Mouse (Mus musculus): ENCODE data around the gene E2f4. TPM values are rescaled to one million over a fixed set of nuclear protein-coding genes. Genes with fewer than 3 reads are reported as not detected.
A peak's percentile ranks its signal among the peaks of the same experiment; 100 is the strongest.

The E2f4 gene
- total RNA-seq, 2 experiments from 2014 or later = 36.4 to 39.3 TPM

GRCm38 (mm10) chr8:105260371-105261099, 36.9 kb upstream of the E2f4 start:
- intact Hi-C loops (cut with DNase I) = no loop called here
- Histone ChIP-seq H3K4me3 (no peak overlapping the region), H3K27ac (no peak overlapping the region)
- DNase-seq (ENCODE audit: extremely low spot score in 1 of 2, low spot score in 2 of 2) = no peak
- no peak for TF ChIP-seq CTCF (IDR thresholded peaks at IDR 0.05)

GRCm38 (mm10) chr8:105261326-105261980, 36.0 kb upstream of the E2f4 start:
- no peak for TF ChIP-seq CTCF (IDR thresholded peaks at IDR 0.05)
- intact Hi-C loops (cut with DNase I) = no loop called here
- DNase-seq (ENCODE audit: extremely low spot score in 1 of 2, low spot score in 2 of 2) = no peak
- no peak overlapping the region for H3K4me3 ChIP-seq
- no peak overlapping the region for H3K27ac ChIP-seq

- Histone ChIP-seq H3K27ac (no peak overlapping the region), H3K4me3 (no peak overlapping the region)
- TF ChIP-seq CTCF (IDR thresholded peaks at IDR 0.05) = no peak
- intact Hi-C loops (cut with DNase I) = no loop called here
- no peak for DNase-seq (ENCODE audit: extremely low spot score in 1 of 2, low spot score in 2 of 2)
These were observed 34.1 kb upstream of the E2f4 start for GRCm38 (mm10) chr8:105263244-105263912.

GRCm38 (mm10) chr8:105264024-105264982, 33.2 kb upstream of the E2f4 start, which contains the start of the genes Tradd and Fbxl8:
Gene Tradd, minus strand, starts transcription at chr8:105264609.
Gene Fbxl8, plus strand, starts transcription at chr8:105264648.
- peak; percentile 41 to 53 for DNase-seq (ENCODE audit: extremely low spot score in 1 of 2, low spot score in 2 of 2)
- 0 out of 2 replicates have a peak within 1 kb of the TSS, but pooled peaks have one; percentile 36 for H3K27ac ChIP-seq

GRCm38 (mm10) chr8:105265128-105265527, 32.3 kb upstream of the E2f4 start:
- peak overlapping the region; percentile 61 for H3K4me3 ChIP-seq

More at GRCm38 (mm10) chr8:105264024-105264982, 33.2 kb upstream of the E2f4 start, which contains the start of the genes Tradd and Fbxl8:
- TF ChIP-seq CTCF (IDR thresholded peaks at IDR 0.05) = peak; percentile 7
- intact Hi-C loops (cut with DNase I) = no loop called here
- peak within 1 kb of the TSS; percentile 61 for H3K4me3 ChIP-seq

GRCm38 (mm10) chr8:105266775-105267174, 30.7 kb upstream of the E2f4 start:
- intact Hi-C loops (cut with DNase I) = no loop called here
- H3K4me3 ChIP-seq = no peak overlapping the region
- DNase-seq (ENCODE audit: extremely low spot score in 1 of 2, low spot score in 2 of 2) = no peak
- no peak for TF ChIP-seq CTCF (IDR thresholded peaks at IDR 0.05)
- no peak overlapping the region for H3K27ac ChIP-seq

More at GRCm38 (mm10) chr8:105265128-105265527, 32.3 kb upstream of the E2f4 start:
- no peak overlapping the region for H3K27ac ChIP-seq
- intact Hi-C loops (cut with DNase I) = no loop called here
- no peak for DNase-seq (ENCODE audit: extremely low spot score in 1 of 2, low spot score in 2 of 2)
- TF ChIP-seq CTCF (IDR thresholded peaks at IDR 0.05) = no peak

GRCm38 (mm10) chr8:105268342-105269074, 29.0 kb upstream of the E2f4 start:
- intact Hi-C loops (cut with DNase I) = no loop called here
- peak; percentile 81 to 86 for DNase-seq (ENCODE audit: extremely low spot score in 1 of 2, low spot score in 2 of 2)
- Histone ChIP-seq H3K4me3 (peak overlapping the region; percentile 61), H3K27ac (peak overlapping the region; percentile 92)
- TF ChIP-seq CTCF (IDR thresholded peaks at IDR 0.05) = no peak

- no peak for DNase-seq (ENCODE audit: extremely low spot score in 1 of 2, low spot score in 2 of 2)
- no peak for TF ChIP-seq CTCF (IDR thresholded peaks at IDR 0.05)
- H3K27ac ChIP-seq = peak overlapping the region; percentile 92
- intact Hi-C loops (cut with DNase I) = no loop called here
- peak overlapping the region; percentile 61 for H3K4me3 ChIP-seq
These were observed 28.4 kb upstream of the E2f4 start for GRCm38 (mm10) chr8:105269075-105269458.

- intact Hi-C loops (cut with DNase I) = no loop called here
- DNase-seq (ENCODE audit: extremely low spot score in 1 of 2, low spot score in 2 of 2) = peak; percentile 65 to 67
- no peak for TF ChIP-seq CTCF (IDR thresholded peaks at IDR 0.05)
- Histone ChIP-seq H3K27ac (peak within 1 kb of the TSS; percentile 92), H3K4me3 (peak within 1 kb of the TSS; percentile 61)
These were observed 28.0 kb upstream of the E2f4 start, which contains the start of gene Hsf4 for GRCm38 (mm10) chr8:105269461-105269947. Gene Hsf4, plus strand, starts transcription at chr8:105269801.
